Mouse (Mus musculus): ENCODE measurements around the gene Tbx19.

DNA sequence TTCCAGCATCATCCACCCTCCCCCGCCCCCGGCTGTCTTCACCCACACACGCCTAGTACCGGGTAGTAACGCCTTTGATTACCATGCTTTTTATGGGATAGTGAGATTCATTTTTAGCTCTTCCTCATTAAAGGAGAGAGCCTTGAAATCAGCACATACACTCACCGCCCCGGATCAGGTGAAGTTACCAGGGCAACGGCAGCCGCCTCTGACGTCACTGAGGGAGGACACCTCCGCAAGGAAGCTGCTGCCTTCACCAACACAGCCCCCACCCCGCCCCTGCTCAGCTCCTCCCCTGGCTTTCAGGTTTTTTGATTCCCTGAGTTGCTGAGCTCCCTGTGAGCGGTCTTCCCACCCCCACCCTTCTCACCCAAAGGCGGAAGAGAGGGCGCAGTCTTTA is 68.9 kb downstream of the Tbx19 start:
- TF ChIP-seq CTCF (IDR thresholded peaks at IDR 0.05; ENCODE audit: low read depth, low read length) (no peak), POLR2A (IDR thresholded peaks at IDR 0.05; ENCODE audit: extremely low read depth, insufficient read depth, low read length) (no peak)
